Comparison of ENCODE assay signal across 21 mouse cellular contexts in genomic region chr17:25943769-25944168, GRCm38 (mm10). TPM values are rescaled to one million over a fixed set of nuclear protein-coding genes. Genes with fewer than 3 reads are reported as not detected.
DNase-seq lines count a peak whose midpoint lies in the region; ATAC-seq and TF ChIP-seq lines count a peak whose summit lies in the region.
"Had no signal": no experiment of that assay in that cellular context is flagged by ENCODE, and none has a peak within 500 bp of the region (broad histone marks: within the 10 kb centered on the region; RNA-seq: fewer than 3 reads in every experiment).

No protein-coding gene starts in this region.

- no peak overlapping the region for H3ac ChIP-seq in C2C12 (ENCODE audit: control insufficient read depth, insufficient read length, low read depth)

- no peak overlapping the region for H3K4me2 ChIP-seq in hindbrain, embryonic 12.5 days (replicated peaks)
- H3K4me2 ChIP-seq in liver, embryonic 13.5 days = peak overlapping the region; percentile 85
- H3K4me2 ChIP-seq: embryonic facial prominence, embryonic 13.5 days had no signal

- peaks cover 62% of the 10 kb centered on the region for H3K4me1 ChIP-seq in hindbrain, embryonic 10.5 days (replicated peaks)
- H3K4me1 ChIP-seq in hindbrain, embryonic 12.5 days = peaks cover 12% of the 10 kb centered on the region
- H3K4me1 ChIP-seq in G1E (ENCODE audit: insufficient read depth, low read depth, low read length) = peaks cover 82% of the 10 kb centered on the region
- peaks cover 82% of the 10 kb centered on the region for H3K4me1 ChIP-seq in liver, embryonic 13.5 days (replicated peaks)

- H3K79me2 ChIP-seq in C2C12 (ENCODE audit: control insufficient read depth, insufficient read depth) = peaks cover 37% of the 10 kb centered on the region

- no peak overlapping the region for H3K9ac ChIP-seq in hindbrain, embryonic 12.5 days
- H3K9ac ChIP-seq in liver, embryonic 13.5 days = peak overlapping the region; percentile 99
- H3K9ac ChIP-seq: embryonic facial prominence, embryonic 13.5 days had no signal

- ATAC-seq in hindbrain, embryonic 12.5 days (ENCODE audit: low FRiP score) = no peak
- no peak for ATAC-seq in G1E (ENCODE audit: extremely low read depth, insufficient number of reproducible peaks, low FRiP score, poor library complexity, severe bottlenecking)
- ATAC-seq in liver, embryonic 13.5 days (ENCODE audit: low read depth) = no peak

- DNase-seq in hindbrain, embryonic 10.5 days (ENCODE audit: low spot score) = no peak
- DNase-seq in G1E (ENCODE audit: low spot score) = no peak
- DNase-seq in liver, embryonic 13.5 days = no peak
- no peak for DNase-seq in gastrocnemius, postnatal 14 days
- DNase-seq in layer of hippocampus, postnatal 25 days (ENCODE audit: extremely low spot score in 1 of 2, low spot score in 1 of 2) = no peak
- DNase-seq: adrenal gland, adult 8-10 months; cerebellum, adult 8-10 months; gastrocnemius, postnatal 10 days; kidney, adult 9 months; lung, postnatal 10 days; right cerebral cortex, postnatal 14 days; thymus, postnatal 25 days had no signal

- H3K36me3 ChIP-seq in hindbrain, embryonic 10.5 days = peaks cover 5% of the 10 kb centered on the region
- H3K36me3 ChIP-seq in hindbrain, embryonic 12.5 days = peaks cover 2% of the 10 kb centered on the region; the same call in 1 of the 2 replicates
- H3K36me3 ChIP-seq in C2C12 (ENCODE audit: control insufficient read depth, insufficient read depth) (peaks cover 9% of the 10 kb centered on the region), G1E (replicated peaks) (peaks cover 20% of the 10 kb centered on the region)
- H3K36me3 ChIP-seq in liver, embryonic 13.5 days = peaks cover 21% of the 10 kb centered on the region

- intact Hi-C loops in gastrocnemius, postnatal 14 days (cut with DNase I; ENCODE audit: low total_unique reads) = loop anchor here (5.0 kb wide), 1 partner anchor 34 kb away; no protein-coding TSS in a partner anchor

- WGBS in hindbrain, embryonic 10.5 days = 73% methylated on average over 9 of the region's 9 CpGs
- 72% methylated on average over 9 of the region's 9 CpGs for WGBS in hindbrain, embryonic 12.5 days
- WGBS in liver, embryonic 13.5 days (ENCODE audit: insufficient replicate concordance) = 80% methylated on average over 9 of the region's 9 CpGs

- H3K9me3 ChIP-seq in hindbrain, embryonic 10.5 days = no peaks in the 10 kb centered on the region
- no peaks in the 10 kb centered on the region for H3K9me3 ChIP-seq in hindbrain, embryonic 12.5 days (replicated peaks)
- H3K9me3 ChIP-seq in G1E (replicated peaks) = no peaks in the 10 kb centered on the region
- H3K9me3 ChIP-seq in liver, embryonic 13.5 days (replicated peaks) = no peaks in the 10 kb centered on the region
- H3K9me3 ChIP-seq: embryonic facial prominence, embryonic 13.5 days; megakaryocyte, embryonic 14.5 days had no signal

- H3K4me3 ChIP-seq in hindbrain, embryonic 10.5 days = peak overlapping the region; percentile 11; the same call in 1 of the 2 replicates
- H3K4me3 ChIP-seq in hindbrain, embryonic 12.5 days = no peak overlapping the region
- no peak overlapping the region for H3K4me3 ChIP-seq in C2C12 (ENCODE audit: insufficient read depth, poor library complexity, severe bottlenecking)
- H3K4me3 ChIP-seq in G1E (ENCODE audit: low read depth, low read length) = peak overlapping the region; percentile 90; the same call in 1 of the 2 replicates
- peak overlapping the region; percentile 92 for H3K4me3 ChIP-seq in liver, embryonic 13.5 days (replicated peaks)
- H3K4me3 ChIP-seq: embryonic facial prominence, embryonic 13.5 days; megakaryocyte, embryonic 14.5 days had no signal

- H3K27me3 ChIP-seq in hindbrain, embryonic 10.5 days (ENCODE audit: insufficient read depth, poor library complexity, severe bottlenecking) = no peaks in the 10 kb centered on the region
- peaks cover 4% of the 10 kb centered on the region; the same call in 1 of the 2 replicates for H3K27me3 ChIP-seq in hindbrain, embryonic 12.5 days
- H3K27me3 ChIP-seq in C2C12 (ENCODE audit: control insufficient read depth, insufficient read depth, insufficient read length) (no peaks in the 10 kb centered on the region), G1E (ENCODE audit: insufficient read depth, low read length) (no peaks in the 10 kb centered on the region; the same call in 1 of the 2 replicates)
- H3K27me3 ChIP-seq in liver, embryonic 13.5 days = no peaks in the 10 kb centered on the region
- H3K27me3 ChIP-seq: embryonic facial prominence, embryonic 13.5 days had no signal

- peak overlapping the region; percentile 50; the same call in 1 of the 2 replicates for H3K27ac ChIP-seq in hindbrain, embryonic 10.5 days
- no peak overlapping the region for H3K27ac ChIP-seq in hindbrain, embryonic 12.5 days
- H3K27ac ChIP-seq in liver, embryonic 13.5 days = peak overlapping the region; percentile 100
- H3K27ac ChIP-seq: embryonic facial prominence, embryonic 13.5 days had no signal

- peaks cover 18% of the 10 kb centered on the region for H3K79me3 ChIP-seq in C2C12 (ENCODE audit: low read depth)

- no peak for TF ChIP-seq CTCF in C2C12 (IDR thresholded peaks at IDR 0.05; ENCODE audit: control insufficient read depth, insufficient read depth, insufficient read length)
- TF ChIP-seq CTCF in G1E (IDR thresholded peaks at IDR 0.05; ENCODE audit: low read depth, low read length) = no peak

TF ChIP-seq in C2C12, 6 proteins besides CTCF, POLR2A, EP300 and RAD21:
- no peak for TF ChIP-seq MAX (IDR thresholded peaks at IDR 0.05)
- peak; percentile 93 for TF ChIP-seq MYOD1 (IDR thresholded peaks at IDR 0.05; ENCODE audit: control insufficient read depth, insufficient read length, low read depth)

RNA-seq across cellular contexts. Expression of gene Pigq, which starts 1.0 kb away (rescaled TPM):
- polyA plus RNA-seq in hindbrain, embryonic 10.5 days (2016; fragmentation: Nextera tagmentation; extraction: Ambion mirVana) = 65.4 and 72.6 TPM in 2 replicates
- 53.6 and 57.5 TPM in 2 replicates for polyA plus RNA-seq in hindbrain, embryonic 12.5 days (2016; fragmentation: Nextera tagmentation; extraction: Ambion mirVana)
- 43.5 TPM for polyA plus RNA-seq in C2C12 (2012; fragmentation: generic; extraction: Trizol)
- 116 and 431 TPM in 2 replicates for total RNA-seq in G1E (2014; fragmentation: Nextera tagmentation)
- 41.4 and 42.1 TPM in 2 replicates for total RNA-seq in G1E (2017)
- polyA plus RNA-seq in G1E (2012) = 81.8 and 136 TPM in 2 replicates
- polyA plus RNA-seq in liver, embryonic 13.5 days (2015; fragmentation: Nextera tagmentation; extraction: Ambion mirVana) = 126 and 152 TPM in 2 replicates
- total RNA-seq in gastrocnemius, postnatal 14 days (2021) = 10 to 100 TPM; 29.8 to 30.2 TPM
- 100 to 1,000 TPM; 135 to 137 TPM for total RNA-seq in layer of hippocampus, postnatal 25 days (2021)

RNA-seq across cellular contexts. Expression of gene Nhlrc4, which starts 1.0 kb away (rescaled TPM):
- polyA plus RNA-seq in hindbrain, embryonic 10.5 days (2016; fragmentation: Nextera tagmentation; extraction: Ambion mirVana) = 0.21 and 0.55 TPM in 2 replicates
- 0.27 TPM in 1 of 2 replicates, not detected in the other for polyA plus RNA-seq in hindbrain, embryonic 12.5 days (2016; fragmentation: Nextera tagmentation; extraction: Ambion mirVana)
- 0.46 TPM for polyA plus RNA-seq in C2C12 (2012; fragmentation: generic; extraction: Trizol)
- 0.38 and 1.7 TPM in 2 replicates for total RNA-seq in G1E (2014; fragmentation: Nextera tagmentation)
- total RNA-seq in G1E (2017) = 0.33 TPM in 1 of 2 replicates, not detected in the other
- polyA plus RNA-seq in G1E (2012) = 1.1 and 2.7 TPM in 2 replicates
- polyA plus RNA-seq in liver, embryonic 13.5 days (2015; fragmentation: Nextera tagmentation; extraction: Ambion mirVana) = 5.1 and 7.2 TPM in 2 replicates
- total RNA-seq in gastrocnemius, postnatal 14 days (2021) = not detected
- total RNA-seq in layer of hippocampus, postnatal 25 days (2021) = under 1 TPM in 1 of 2 experiments, not detected in 1; 0.52 TPM
- total RNA-seq: adrenal gland, adult 8-10 months; common myeloid progenitor, adult 5-6 weeks; gastrocnemius, postnatal 10 days; hematopoietic stem cell, adult 5-6 weeks had no signal
- polyA plus RNA-seq: embryonic facial prominence, embryonic 13.5 days; large intestine, adult 2 months had no signal

RNA-seq across cellular contexts. Expression of gene A930017K11Rik, which starts 8.6 kb away (rescaled TPM):
- 0.25 and 0.34 TPM in 2 replicates for polyA plus RNA-seq in hindbrain, embryonic 10.5 days (2016; fragmentation: Nextera tagmentation; extraction: Ambion mirVana)
- 0.17 and 0.18 TPM in 2 replicates for polyA plus RNA-seq in hindbrain, embryonic 12.5 days (2016; fragmentation: Nextera tagmentation; extraction: Ambion mirVana)
- polyA plus RNA-seq in C2C12 (2012; fragmentation: generic; extraction: Trizol) (0.02 TPM), G1E (2012) (0.03 and 0.07 TPM in 2 replicates)
- total RNA-seq in G1E (2014; fragmentation: Nextera tagmentation) (not detected in 2 replicates), G1E (2017) (0.06 TPM in 1 of 2 replicates, not detected in the other)
- 0.24 and 0.32 TPM in 2 replicates for polyA plus RNA-seq in liver, embryonic 13.5 days (2015; fragmentation: Nextera tagmentation; extraction: Ambion mirVana)
- not detected for total RNA-seq in gastrocnemius, postnatal 14 days (2021)
- total RNA-seq in layer of hippocampus, postnatal 25 days (2021) = under 1 TPM; 0.34 to 0.47 TPM
- total RNA-seq: adrenal gland, adult 8-10 months; common myeloid progenitor, adult 5-6 weeks; gastrocnemius, postnatal 10 days; hematopoietic stem cell, adult 5-6 weeks had no signal
- polyA plus RNA-seq: forebrain, embryonic 11.5 days; large intestine, adult 2 months; neural tube, embryonic 11.5 days had no signal

RNA-seq across cellular contexts. Expression of gene Rab40c, which starts 24.2 kb away (rescaled TPM):
- polyA plus RNA-seq in hindbrain, embryonic 10.5 days (2016; fragmentation: Nextera tagmentation; extraction: Ambion mirVana) = 33.4 and 43.4 TPM in 2 replicates
- 42.1 and 43.6 TPM in 2 replicates for polyA plus RNA-seq in hindbrain, embryonic 12.5 days (2016; fragmentation: Nextera tagmentation; extraction: Ambion mirVana)
- polyA plus RNA-seq in C2C12 (2012; fragmentation: generic; extraction: Trizol) = 14.4 TPM
- total RNA-seq in G1E (2014; fragmentation: Nextera tagmentation) = 9.1 and 10.8 TPM in 2 replicates
- total RNA-seq in G1E (2017) = 4.2 and 9.3 TPM in 2 replicates
- polyA plus RNA-seq in G1E (2012) = 12.4 and 13.5 TPM in 2 replicates
- 6.5 and 7.0 TPM in 2 replicates for polyA plus RNA-seq in liver, embryonic 13.5 days (2015; fragmentation: Nextera tagmentation; extraction: Ambion mirVana)
- total RNA-seq in gastrocnemius, postnatal 14 days (2021) = 10 to 100 TPM; 10.1 to 10.3 TPM
- 10 to 100 TPM; 41.0 to 52.9 TPM for total RNA-seq in layer of hippocampus, postnatal 25 days (2021)

RNA-seq across cellular contexts. Expression of gene Capn15, which starts 41.8 kb away (rescaled TPM):
- polyA plus RNA-seq in hindbrain, embryonic 10.5 days (2016; fragmentation: Nextera tagmentation; extraction: Ambion mirVana) = 32.4 and 35.0 TPM in 2 replicates
- 32.5 and 32.6 TPM in 2 replicates for polyA plus RNA-seq in hindbrain, embryonic 12.5 days (2016; fragmentation: Nextera tagmentation; extraction: Ambion mirVana)
- polyA plus RNA-seq in C2C12 (2012; fragmentation: generic; extraction: Trizol) (10.6 TPM), G1E (2012) (41.6 and 47.8 TPM in 2 replicates)
- total RNA-seq in G1E (2014; fragmentation: Nextera tagmentation) (14.6 and 17.3 TPM in 2 replicates), G1E (2017) (2.8 and 3.2 TPM in 2 replicates)
- 11.1 and 12.3 TPM in 2 replicates for polyA plus RNA-seq in liver, embryonic 13.5 days (2015; fragmentation: Nextera tagmentation; extraction: Ambion mirVana)
- total RNA-seq in gastrocnemius, postnatal 14 days (2021) = 1 to 10 TPM; 4.3 to 5.9 TPM
- 10 to 100 TPM; 48.7 to 55.2 TPM for total RNA-seq in layer of hippocampus, postnatal 25 days (2021)

Comparison
In these comparisons a context has a peak if more than half of its experiments do, and no peak if none do; other contexts are left out.
1. H3K4me3 ChIP-seq: peak in hindbrain, embryonic 10.5 days (single experiment), G1E (single experiment) and liver, embryonic 13.5 days (single experiment); none in hindbrain, embryonic 12.5 days (single experiment) and C2C12 (single experiment).